In the genomic region with DNA sequence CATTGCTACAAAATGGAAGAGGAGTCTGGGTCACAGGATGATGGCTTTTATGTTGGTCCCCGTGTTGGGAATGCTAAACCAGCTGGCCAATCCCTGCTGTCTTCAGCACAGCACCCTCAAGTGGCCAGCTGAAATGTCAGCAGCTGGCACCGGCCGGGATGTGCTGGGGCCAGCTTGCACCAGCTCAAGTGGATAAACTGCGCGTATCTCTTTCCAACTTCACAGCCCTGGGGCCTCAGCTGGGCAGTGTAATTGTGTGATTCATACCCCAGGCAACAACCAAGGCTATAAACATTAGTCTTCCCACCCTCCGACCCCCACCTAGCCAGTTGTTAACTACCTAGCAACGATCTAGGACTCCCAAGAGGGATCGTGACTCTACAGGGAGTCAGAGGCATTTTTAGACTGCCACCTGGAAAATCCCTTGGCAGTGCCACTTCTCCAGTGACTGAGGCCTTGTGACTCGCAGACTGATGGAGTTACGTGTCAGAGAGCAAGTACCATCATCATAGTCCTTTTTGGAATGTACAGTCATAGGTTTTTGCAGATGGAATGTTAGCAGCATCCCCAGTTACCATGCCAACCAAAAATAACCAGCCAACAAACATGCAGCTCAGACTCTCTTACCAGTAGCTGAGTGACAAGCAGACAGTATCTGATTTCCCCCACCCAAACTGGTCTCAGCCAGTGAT, we compare ENCODE assay signal across 11 mouse cellular contexts. TPM values are rescaled to one million over a fixed set of nuclear protein-coding genes. Genes with fewer than 3 reads are reported as not detected.
DNase-seq lines count a peak whose midpoint lies in the region; ATAC-seq and TF ChIP-seq lines count a peak whose summit lies in the region.
"Had no signal": no experiment of that assay in that cellular context is flagged by ENCODE, and none has a peak within 500 bp of the region (broad histone marks: within the 10 kb centered on the region; RNA-seq: fewer than 3 reads in every experiment).

No protein-coding gene starts in this region.

- no peak overlapping the region for H3K27ac ChIP-seq in small intestine, adult 2 months (ENCODE audit: insufficient read depth, low read depth, low read length)
- H3K27ac ChIP-seq in heart, embryonic 11.5 days (ENCODE audit: low read depth, low read length): no peak overlapping the region
- H3K27ac ChIP-seq: embryonic facial prominence, embryonic 12.5 days; limb, embryonic 15.5 days had no signal

- H3K9ac ChIP-seq in heart, embryonic 11.5 days (ENCODE audit: low read depth, low read length): no peak overlapping the region
- H3K9ac ChIP-seq: embryonic facial prominence, embryonic 12.5 days; limb, embryonic 15.5 days had no signal

- TF ChIP-seq POLR2A in lung, adult 2 months (IDR thresholded peaks at IDR 0.05; ENCODE audit: borderline replicate concordance, extremely low read depth, low read depth, low read length): no peak
- no peak for TF ChIP-seq POLR2A in small intestine, adult 2 months (IDR thresholded peaks at IDR 0.05; ENCODE audit: low read depth, low read length)

- ATAC-seq in heart, embryonic 11.5 days (replicated peaks; ENCODE audit: insufficient number of reproducible peaks, low FRiP score, low TSS enrichment): no peak

- WGBS in lung, adult 2 months: 65% methylated on average over 10 of the region's 10 CpGs
- 50% methylated on average over 10 of the region's 10 CpGs for WGBS in small intestine, adult 2 months
- WGBS in heart, embryonic 11.5 days (ENCODE audit: insufficient replicate concordance): 57% methylated on average over 10 of the region's 10 CpGs

- H3K4me2 ChIP-seq in heart, embryonic 11.5 days: no peak overlapping the region
- H3K4me2 ChIP-seq: embryonic facial prominence, embryonic 12.5 days; limb, embryonic 15.5 days had no signal

- H3K36me3 ChIP-seq in small intestine, adult 2 months (ENCODE audit: control insufficient read depth, insufficient read depth, low read length): no peaks in the 10 kb centered on the region
- peaks cover 7% of the 10 kb centered on the region for H3K36me3 ChIP-seq in heart, embryonic 11.5 days (ENCODE audit: control insufficient read depth, insufficient read depth, low read length)

- no peaks in the 10 kb centered on the region for H3K27me3 ChIP-seq in small intestine, adult 2 months (ENCODE audit: control insufficient read depth, insufficient read depth, low read length)
- no peaks in the 10 kb centered on the region for H3K27me3 ChIP-seq in heart, embryonic 11.5 days (ENCODE audit: control insufficient read depth, insufficient read depth, low read length)
- H3K27me3 ChIP-seq: embryonic facial prominence, embryonic 12.5 days; limb, embryonic 15.5 days had no signal

- H3K4me3 ChIP-seq in lung, adult 2 months (replicated peaks; ENCODE audit: extremely low read depth, low read depth, low read length): no peak overlapping the region
- H3K4me3 ChIP-seq in small intestine, adult 2 months (ENCODE audit: low read depth, low read length): no peak overlapping the region
- no peak overlapping the region for H3K4me3 ChIP-seq in heart, embryonic 11.5 days (ENCODE audit: low read depth, low read length)
- H3K4me3 ChIP-seq: embryonic facial prominence, embryonic 12.5 days; limb, embryonic 15.5 days had no signal

- peaks cover 8% of the 10 kb centered on the region for H3K9me3 ChIP-seq in heart, embryonic 11.5 days (replicated peaks; ENCODE audit: control insufficient read depth, low read length)
- H3K9me3 ChIP-seq: embryonic facial prominence, embryonic 12.5 days; limb, embryonic 15.5 days had no signal

- peak; percentile 62 to 65 for DNase-seq in cerebellum, postnatal 10 days
- DNase-seq in cerebellum, adult 11 months: no peak
- peak; percentile 34 for DNase-seq in lung, postnatal 10 days
- DNase-seq in lung, adult 2 months: no peak
- DNase-seq in layer of hippocampus, adult 9-11 months: peak; percentile 84
- no peak for DNase-seq in thymus, postnatal 10 days (ENCODE audit: low spot score in 2 of 2)

- H3K4me1 ChIP-seq in lung, adult 2 months (ENCODE audit: control insufficient read depth, insufficient read depth, low read length): no peaks in the 10 kb centered on the region
- peaks cover 3% of the 10 kb centered on the region for H3K4me1 ChIP-seq in small intestine, adult 2 months (ENCODE audit: control insufficient read depth, insufficient read depth, insufficient read length, low read length)
- peaks cover 5% of the 10 kb centered on the region for H3K4me1 ChIP-seq in heart, embryonic 11.5 days (ENCODE audit: control insufficient read depth, insufficient read depth, low read length)

- TF ChIP-seq CTCF in lung, adult 2 months (IDR thresholded peaks at IDR 0.05; ENCODE audit: insufficient read depth, low read length): no peak
- peak; percentile 31; the same call in 1 of the 2 replicates for TF ChIP-seq CTCF in small intestine, adult 2 months (IDR thresholded peaks at IDR 0.05; ENCODE audit: extremely low read depth, insufficient read length, insufficient replicate concordance, low read depth, low read length)

RNA-seq across cellular contexts. Expression of gene Fbxo17, which starts 11.2 kb away (rescaled TPM):
- 6.1 and 7.0 TPM in 2 replicates for polyA plus RNA-seq in lung, adult 2 months (2012; rRNA removed)
- polyA plus RNA-seq in small intestine, adult 2 months (2012; rRNA removed): 2.0 and 2.8 TPM in 2 replicates
- 12.0 and 12.7 TPM in 2 replicates for polyA plus RNA-seq in heart, embryonic 11.5 days (2014; fragmentation: Nextera tagmentation; extraction: Ambion mirVana)

RNA-seq across cellular contexts. Expression of gene Mrps12, which starts 13.8 kb away (rescaled TPM):
- 45.9 and 57.2 TPM in 2 replicates for polyA plus RNA-seq in lung, adult 2 months (2012; rRNA removed)
- 42.3 and 64.5 TPM in 2 replicates for polyA plus RNA-seq in small intestine, adult 2 months (2012; rRNA removed)
- 133 and 134 TPM in 2 replicates for polyA plus RNA-seq in heart, embryonic 11.5 days (2014; fragmentation: Nextera tagmentation; extraction: Ambion mirVana)

RNA-seq across cellular contexts. Expression of gene Sars2, which starts 14.0 kb away (rescaled TPM):
- 13.6 and 15.8 TPM in 2 replicates for polyA plus RNA-seq in lung, adult 2 months (2012; rRNA removed)
- 12.8 and 19.0 TPM in 2 replicates for polyA plus RNA-seq in small intestine, adult 2 months (2012; rRNA removed)
- polyA plus RNA-seq in heart, embryonic 11.5 days (2014; fragmentation: Nextera tagmentation; extraction: Ambion mirVana): 20.9 and 21.2 TPM in 2 replicates

RNA-seq across cellular contexts. Expression of gene Ccer2, which starts 28.2 kb away (rescaled TPM):
- not detected in 2 replicates for polyA plus RNA-seq in lung, adult 2 months (2012; rRNA removed)
- not detected in 2 replicates for polyA plus RNA-seq in small intestine, adult 2 months (2012; rRNA removed)
- polyA plus RNA-seq in heart, embryonic 11.5 days (2014; fragmentation: Nextera tagmentation; extraction: Ambion mirVana): not detected in 2 replicates
- polyA plus RNA-seq: stomach, embryonic 16.5 days had no signal

RNA-seq across cellular contexts. Expression of gene Fbxo27, which starts 35.1 kb away (rescaled TPM):
- polyA plus RNA-seq in lung, adult 2 months (2012; rRNA removed): 3.7 and 3.8 TPM in 2 replicates
- polyA plus RNA-seq in small intestine, adult 2 months (2012; rRNA removed): 1.2 and 1.7 TPM in 2 replicates
- 3.3 and 5.1 TPM in 2 replicates for polyA plus RNA-seq in heart, embryonic 11.5 days (2014; fragmentation: Nextera tagmentation; extraction: Ambion mirVana)

Comparison
In these comparisons a context has a peak if more than half of its experiments do, and no peak if none do; other contexts are left out.
1. DNase-seq: peak in cerebellum, postnatal 10 days (2 of 2), lung, postnatal 10 days (single experiment) and layer of hippocampus, adult 9-11 months (single experiment); none in cerebellum, adult 11 months (single experiment), lung, adult 2 months (single experiment) and thymus, postnatal 10 days (0 of 2).